Mouse (Mus musculus): Measurements from ENCODE around the gene Rnf41. TPM values are rescaled to one million over a fixed set of nuclear protein-coding genes. Genes with fewer than 3 reads are reported as not detected.

Rnf41 gene
- total RNA-seq (2023), result 10 to 100 TPM; 29.6 to 33.1 TPM

DNA sequence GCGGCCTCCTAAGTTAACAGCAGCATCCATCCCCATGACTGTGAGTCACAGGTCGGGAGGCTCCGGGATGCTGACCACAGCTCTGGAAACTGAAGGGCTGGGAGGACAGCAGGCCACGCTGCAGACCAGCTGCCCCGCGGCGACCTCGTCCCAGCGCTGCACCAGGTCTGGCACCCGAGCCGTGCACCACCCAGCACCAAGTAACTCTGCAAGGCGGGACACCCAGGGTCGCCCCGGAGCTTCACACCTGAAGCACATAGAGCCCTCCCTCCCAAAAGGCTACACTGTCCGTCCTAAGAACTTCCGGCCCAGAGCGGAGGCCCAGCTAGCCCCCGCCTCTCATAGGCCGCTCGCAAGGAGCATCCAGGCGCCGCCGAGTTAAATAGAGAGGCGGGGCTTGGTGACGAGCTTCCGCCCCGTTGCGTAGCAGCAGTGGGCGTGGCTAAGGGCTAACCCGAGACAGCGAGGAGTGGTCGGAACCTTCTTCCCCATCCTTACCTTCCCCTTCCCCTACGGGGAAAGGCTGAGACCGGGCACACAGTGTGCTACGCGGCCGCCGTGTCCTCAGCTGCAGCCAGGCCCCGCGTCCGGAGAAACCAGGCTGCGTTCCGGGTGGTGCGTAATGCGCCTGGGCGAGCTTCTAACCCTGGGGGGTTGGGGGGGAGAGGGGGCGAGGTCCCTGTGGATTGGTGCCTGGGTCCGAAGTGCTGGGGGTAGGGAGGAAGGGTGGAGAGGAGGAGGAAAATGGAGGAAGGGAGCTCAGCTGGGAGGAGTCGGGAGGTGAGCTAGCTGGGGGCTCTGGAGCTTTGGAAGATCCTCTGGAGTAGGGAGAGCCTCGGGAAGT, at the start of gene Rnf41, which contains the start of gene Nabp2:
TSS of gene Rnf41 (plus strand) at position 447 of the 844 bp plus-strand sequence.
TSS of gene Nabp2 (minus strand) at position 282 of the 844 bp plus-strand sequence.

GRCm38 (mm10) chr10:128368402-128369217, 42.8 kb upstream of the Rnf41 start, which contains the start of gene Coq10a:
TSS of gene Coq10a (minus strand) at chr10:128368997.

DNA sequence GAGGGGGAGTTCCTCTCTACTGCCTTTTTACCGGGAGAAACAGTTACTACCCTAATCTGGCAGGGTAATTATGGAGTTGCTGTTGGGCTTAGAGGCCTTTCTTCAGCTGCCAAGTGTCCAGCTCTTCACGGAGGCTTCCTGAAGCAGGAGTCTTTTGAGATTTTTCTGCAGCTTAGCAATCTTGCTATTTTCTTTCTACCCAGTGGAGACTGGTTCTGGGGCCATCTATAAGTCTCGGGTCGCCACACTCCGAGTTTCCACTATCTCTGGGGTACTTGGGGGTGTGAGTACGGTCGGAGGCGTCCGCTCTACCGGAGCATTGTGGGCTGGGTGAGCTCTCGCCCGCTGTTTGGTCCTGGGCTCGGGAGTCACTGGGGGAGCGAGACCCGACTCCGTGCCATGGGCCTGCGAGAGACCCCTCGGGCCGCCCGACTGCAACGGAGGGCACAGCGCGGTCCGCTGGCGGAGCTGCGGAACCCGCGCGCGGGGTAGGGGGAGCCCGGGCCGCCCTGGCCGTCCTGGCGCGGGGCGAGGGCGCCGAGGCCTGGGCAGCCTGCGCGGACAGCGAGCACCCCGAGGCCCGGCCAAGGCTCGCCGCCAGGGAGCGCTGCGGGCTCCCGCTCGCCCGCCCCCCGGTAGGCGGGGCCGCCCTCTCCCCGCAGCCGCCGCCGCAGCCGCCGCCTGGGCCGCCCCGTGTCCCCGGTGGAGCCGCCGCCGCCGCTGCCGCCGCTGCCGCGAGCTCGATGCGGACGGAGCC, 34.8 kb upstream of the Rnf41 start, which contains the start of gene Ankrd52:
TSS of gene Ankrd52 (plus strand) at position 661 of the 757 bp plus-strand sequence.

DNA sequence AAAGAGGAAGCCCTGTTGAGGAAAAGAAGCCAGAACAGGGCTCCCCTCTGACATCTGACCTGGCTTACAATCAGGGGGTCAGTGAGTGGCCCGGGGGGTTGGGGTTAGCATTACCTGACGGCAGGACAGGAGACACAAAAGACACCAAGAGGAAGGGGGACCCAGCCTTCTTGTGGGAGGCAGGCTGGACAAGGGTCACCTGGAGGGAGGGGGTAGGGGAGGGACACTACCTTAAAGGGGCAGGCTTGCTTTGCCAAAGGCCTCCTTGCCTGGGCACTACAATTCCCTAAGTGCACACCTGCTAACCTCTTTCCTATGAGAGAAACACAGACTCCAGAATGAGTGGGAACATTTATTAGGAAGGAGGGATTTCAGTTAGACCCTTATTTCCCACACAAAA, 10.4 kb upstream of the Rnf41 start, which contains the start of gene Slc39a5:
TSS of gene Slc39a5 (minus strand) at position 174 of the 400 bp plus-strand sequence.

DNA sequence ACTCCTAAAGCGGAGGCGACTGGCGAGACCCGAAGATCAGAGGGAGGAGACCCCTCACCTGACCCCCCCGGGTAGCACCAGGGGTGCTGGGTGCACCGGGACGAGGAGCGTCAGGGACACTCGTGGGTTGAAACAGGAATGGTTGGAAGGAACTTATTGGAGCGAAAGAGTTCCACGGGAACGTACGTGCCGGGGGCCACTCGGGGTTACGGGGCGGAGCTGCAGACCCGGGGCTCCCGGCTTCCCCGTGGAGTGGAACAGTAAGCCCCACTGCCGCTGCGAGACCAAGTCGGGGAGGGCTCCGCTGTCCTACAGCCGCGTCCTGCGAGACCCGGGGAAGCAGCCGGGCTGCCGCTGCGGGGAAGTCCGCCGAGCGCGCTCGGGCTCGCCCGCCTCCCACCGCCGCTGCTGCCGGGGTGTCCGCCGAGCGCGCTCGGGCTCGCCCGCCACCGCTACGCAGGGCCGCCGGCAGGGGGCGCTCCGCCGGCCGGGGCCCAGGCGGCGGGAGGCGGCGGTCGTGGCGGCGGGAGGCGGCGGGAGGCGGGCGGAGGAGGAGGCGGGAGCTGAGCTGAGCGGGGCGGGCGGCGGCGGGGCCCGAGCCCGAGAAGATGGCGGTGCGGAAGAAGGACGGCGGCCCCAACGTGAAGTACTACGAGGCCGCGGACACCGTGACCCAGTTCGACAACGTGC, 47.4 kb downstream of the Rnf41 start, which contains the start of gene Smarcc2:
TSS of gene Smarcc2 (plus strand) at position 530 of the 690 bp plus-strand sequence.

Other genes with a start within 250 kb of the Rnf41 start
- 10 to 100 TPM; 46.4 to 46.7 TPM for gene Rbms2, start 231.4 kb upstream of the Rnf41 start, total RNA-seq (2023)
- gene Gls2, start 217.2 kb upstream of the Rnf41 start, total RNA-seq (2023), result under 1 TPM; 0.26 to 0.98 TPM
- gene Spryd4, start 199.8 kb upstream of the Rnf41 start, total RNA-seq (2023), result 10 to 100 TPM; 15.4 to 20.8 TPM
- gene Mip, start 185.8 kb upstream of the Rnf41 start, total RNA-seq (2023), result not detected
- gene Timeless, start 179.6 kb upstream of the Rnf41 start, total RNA-seq (2023), result 10 to 100 TPM; 35.2 to 44.7 TPM
- gene Apon, start 157.6 kb upstream of the Rnf41 start, total RNA-seq (2023), result not detected
- gene Apof, start 143.0 kb upstream of the Rnf41 start, total RNA-seq (2023), result not detected
- gene Stat2, start 141.1 kb upstream of the Rnf41 start, total RNA-seq (2023), result 10 to 100 TPM; 64.1 to 66.5 TPM
- not detected for gene Il23a, start 112.9 kb upstream of the Rnf41 start, total RNA-seq (2023)
- gene Pan2, start 108.3 kb upstream of the Rnf41 start, total RNA-seq (2023), result 10 to 100 TPM; 41.8 to 43.8 TPM
- 10 to 100 TPM; 24.5 to 37.2 TPM for gene Cnpy2, start 89.2 kb upstream of the Rnf41 start, total RNA-seq (2023)
- 10 to 100 TPM; 90.5 to 96.7 TPM for gene Cs, start 73.9 kb upstream of the Rnf41 start, total RNA-seq (2023)
- gene Coq10a, start 42.7 kb upstream of the Rnf41 start, total RNA-seq (2023), result 10 to 100 TPM; 20.9 to 30.1 TPM
- 10 to 100 TPM; 56.8 to 58.4 TPM for gene Ankrd52, start 34.5 kb upstream of the Rnf41 start, total RNA-seq (2023)
- not detected for gene Slc39a5, start 10.4 kb upstream of the Rnf41 start, total RNA-seq (2023)
- 10 to 100 TPM; 45.8 to 50.9 TPM for gene Nabp2, start 165 bp upstream of the Rnf41 start, total RNA-seq (2023)
- gene Smarcc2, start 47.6 kb downstream of the Rnf41 start, total RNA-seq (2023), result 100 to 1,000 TPM; 140 to 150 TPM
- 100 to 1,000 TPM; 743 to 795 TPM for gene Myl6, start 82.5 kb downstream of the Rnf41 start, total RNA-seq (2023)
- gene Myl6b, start 87.0 kb downstream of the Rnf41 start, total RNA-seq (2023), result under 1 TPM in 1 of 2 experiments, not detected in 1; 0.55 TPM
- gene Esyt1, start 114.2 kb downstream of the Rnf41 start, total RNA-seq (2023), result 100 to 1,000 TPM; 294 to 296 TPM
- gene Zc3h10, start 136.1 kb downstream of the Rnf41 start, total RNA-seq (2023), result 10 to 100 TPM; 30.2 to 32.5 TPM
- gene Rpl41, start 137.6 kb downstream of the Rnf41 start, total RNA-seq (2023), result 1,000 to 10,000 TPM; 4,550 to 4,559 TPM
- gene Pa2g4, start 154.3 kb downstream of the Rnf41 start, total RNA-seq (2023), result 10 to 100 TPM; 77.4 to 82.8 TPM
- gene Erbb3, start 178.0 kb downstream of the Rnf41 start, total RNA-seq (2023), result 1 to 10 TPM in 1 of 2 experiments, under 1 TPM in 1; 0.89 to 1.2 TPM
- 1,000 to 10,000 TPM; 1,408 to 1,573 TPM for gene Rps26, start 215.1 kb downstream of the Rnf41 start, total RNA-seq (2023)
- gene Ikzf4, start 234.3 kb downstream of the Rnf41 start, total RNA-seq (2023), result 10 to 100 TPM in 1 of 2 experiments, 1 to 10 TPM in 1; 9.4 to 11.5 TPM